ENCODE assay signal across 25 mouse cellular contexts in genomic region chr6:51161149-51161548, GRCm38 (mm10).
DNase-seq lines count a peak whose midpoint lies in the region; ATAC-seq lines count a peak whose summit lies in the region.
"Had no signal": no experiment of that assay in that cellular context is flagged by ENCODE, and none has a peak within 500 bp of the region (broad histone marks: within the 10 kb centered on the region; RNA-seq: fewer than 3 reads in every experiment).

No protein-coding gene starts in this region.

- no peak overlapping the region for H3K9ac ChIP-seq in heart, embryonic 11.5 days (ENCODE audit: low read depth, low read length)
- no peak overlapping the region for H3K9ac ChIP-seq in embryonic facial prominence, embryonic 13.5 days
- H3K9ac ChIP-seq in heart, embryonic 16.5 days (ENCODE audit: low read length) = no peak overlapping the region
- H3K9ac ChIP-seq: hindbrain, embryonic 13.5 days; kidney, embryonic 15.5 days; liver, embryonic 13.5 days; neural tube, embryonic 12.5 days had no signal

- H3K27ac ChIP-seq in heart, embryonic 11.5 days (ENCODE audit: low read depth, low read length) = 0 out of 2 replicates have a peak overlapping the region, but pooled peaks have one; percentile 12
- peak overlapping the region; percentile 42 for H3K27ac ChIP-seq in embryonic facial prominence, embryonic 10.5 days (replicated peaks)
- peak overlapping the region; percentile 90 for H3K27ac ChIP-seq in embryonic facial prominence, embryonic 13.5 days
- H3K27ac ChIP-seq in heart, embryonic 16.5 days (ENCODE audit: low read length) = no peak overlapping the region
- H3K27ac ChIP-seq: hindbrain, embryonic 13.5 days; kidney, embryonic 15.5 days; liver, embryonic 13.5 days; neural tube, embryonic 12.5 days had no signal

- H3K27me3 ChIP-seq in heart, embryonic 11.5 days (ENCODE audit: control insufficient read depth, insufficient read depth, low read length) = no peaks in the 10 kb centered on the region
- H3K27me3 ChIP-seq in embryonic facial prominence, embryonic 10.5 days (replicated peaks; ENCODE audit: low read depth, poor library complexity, severe bottlenecking) = no peaks in the 10 kb centered on the region
- H3K27me3 ChIP-seq in embryonic facial prominence, embryonic 13.5 days = no peaks in the 10 kb centered on the region
- no peaks in the 10 kb centered on the region for H3K27me3 ChIP-seq in heart, embryonic 16.5 days (ENCODE audit: control insufficient read depth, insufficient read depth, low read length)
- H3K27me3 ChIP-seq: hindbrain, embryonic 13.5 days; neural tube, embryonic 12.5 days had no signal

- 38% methylated on average over 6 of the region's 6 CpGs for WGBS in heart, embryonic 11.5 days (ENCODE audit: insufficient replicate concordance)
- 60% methylated on average over 6 of the region's 6 CpGs for WGBS in embryonic facial prominence, embryonic 10.5 days
- 65% methylated on average over 6 of the region's 6 CpGs for WGBS in embryonic facial prominence, embryonic 13.5 days
- 33% methylated on average over 6 of the region's 6 CpGs for WGBS in heart, embryonic 16.5 days

- no peak overlapping the region for H3K4me2 ChIP-seq in heart, embryonic 11.5 days
- H3K4me2 ChIP-seq in embryonic facial prominence, embryonic 13.5 days = no peak overlapping the region
- H3K4me2 ChIP-seq in heart, embryonic 16.5 days (ENCODE audit: low read depth, low read length) = no peak overlapping the region
- H3K4me2 ChIP-seq: hindbrain, embryonic 13.5 days; kidney, embryonic 15.5 days; liver, embryonic 13.5 days; neural tube, embryonic 12.5 days had no signal

- H3K4me1 ChIP-seq in heart, embryonic 11.5 days (ENCODE audit: control insufficient read depth, insufficient read depth, low read length) = peaks cover 20% of the 10 kb centered on the region
- H3K4me1 ChIP-seq in embryonic facial prominence, embryonic 10.5 days = peaks cover 41% of the 10 kb centered on the region
- H3K4me1 ChIP-seq in embryonic facial prominence, embryonic 13.5 days = peaks cover 27% of the 10 kb centered on the region
- peaks cover 17% of the 10 kb centered on the region for H3K4me1 ChIP-seq in heart, embryonic 16.5 days (ENCODE audit: control insufficient read depth, insufficient read depth, low read length)
- H3K4me1 ChIP-seq: liver, embryonic 13.5 days; neural tube, embryonic 12.5 days had no signal

- H3K36me3 ChIP-seq in heart, embryonic 11.5 days (ENCODE audit: control insufficient read depth, insufficient read depth, low read length) = no peaks in the 10 kb centered on the region
- H3K36me3 ChIP-seq in embryonic facial prominence, embryonic 10.5 days (replicated peaks) = no peaks in the 10 kb centered on the region
- no peaks in the 10 kb centered on the region for H3K36me3 ChIP-seq in embryonic facial prominence, embryonic 13.5 days
- H3K36me3 ChIP-seq in heart, embryonic 16.5 days (ENCODE audit: control insufficient read depth, insufficient read depth) = no peaks in the 10 kb centered on the region
- H3K36me3 ChIP-seq: hindbrain, embryonic 13.5 days; kidney, embryonic 15.5 days; liver, embryonic 13.5 days; neural tube, embryonic 12.5 days had no signal

- no peak overlapping the region for H3K4me3 ChIP-seq in heart, embryonic 11.5 days (ENCODE audit: low read depth, low read length)
- H3K4me3 ChIP-seq in embryonic facial prominence, embryonic 10.5 days = no peak overlapping the region
- H3K4me3 ChIP-seq in embryonic facial prominence, embryonic 13.5 days = no peak overlapping the region
- H3K4me3 ChIP-seq in heart, embryonic 16.5 days (ENCODE audit: low read length) = no peak overlapping the region
- H3K4me3 ChIP-seq: hindbrain, embryonic 13.5 days; kidney, embryonic 15.5 days; liver, embryonic 13.5 days; neural tube, embryonic 12.5 days had no signal

- DNase-seq in heart, postnatal 4 days = no peak
- DNase-seq in embryonic facial prominence, embryonic 10.5 days (ENCODE audit: low spot score) = no peak
- DNase-seq in layer of hippocampus, adult 9-10 months (ENCODE audit: low spot score) = no peak
- DNase-seq: adrenal gland, postnatal 10 days; cerebellum, adult 8-10 months; gastrocnemius, postnatal 10 days; kidney, adult 11 months; kidney, postnatal 36 days; layer of hippocampus, adult 9-11 months; liver, embryonic 13.5 days; lung, adult 2 months; lung, postnatal 36 days; midbrain, embryonic 14.5 days; retina, postnatal 1 day; right cerebral cortex, postnatal 25 days; thymus, postnatal 14 days had no signal

- no peak for ATAC-seq in heart, embryonic 11.5 days (replicated peaks; ENCODE audit: insufficient number of reproducible peaks, low FRiP score, low TSS enrichment)
- ATAC-seq in embryonic facial prominence, embryonic 13.5 days (ENCODE audit: insufficient number of reproducible peaks, insufficient read depth, low FRiP score, low TSS enrichment, low read depth) = no peak
- 0 out of 2 replicates have a peak, but pooled peaks have one; percentile 20 for ATAC-seq in heart, embryonic 16.5 days (replicated peaks; ENCODE audit: extremely low read depth, insufficient read depth, low FRiP score)
- no peak for ATAC-seq in megakaryocyte progenitor cell, adult 5-6 weeks (replicated peaks; ENCODE audit: poor library complexity)
- ATAC-seq: activated CD4-positive, CD25-positive, alpha-beta regulatory T cell, adult 4 months; forebrain, embryonic 14.5 days had no signal

- no peaks in the 10 kb centered on the region for H3K9me3 ChIP-seq in heart, embryonic 11.5 days (replicated peaks; ENCODE audit: control insufficient read depth, low read length)
- no peaks in the 10 kb centered on the region for H3K9me3 ChIP-seq in embryonic facial prominence, embryonic 10.5 days
- no peaks in the 10 kb centered on the region for H3K9me3 ChIP-seq in embryonic facial prominence, embryonic 13.5 days
- H3K9me3 ChIP-seq in heart, embryonic 16.5 days (replicated peaks; ENCODE audit: control insufficient read depth, low read length) = no peaks in the 10 kb centered on the region
- H3K9me3 ChIP-seq: hindbrain, embryonic 13.5 days; kidney, embryonic 15.5 days; liver, embryonic 13.5 days; neural tube, embryonic 12.5 days had no signal
